Mouse (Mus musculus): ENCODE data around the gene Cdc42bpa. TPM values are rescaled to one million over a fixed set of nuclear protein-coding genes. Genes with fewer than 3 reads are reported as not detected.

The Cdc42bpa gene
- total RNA-seq, 2 experiments from 2014 or later, result 25.9 to 27.8 TPM

GRCm38 (mm10) chr1:180192866-180193265 lies 232.6 kb downstream of the Cdc42bpa start:
- DNase-seq, result no peak
- intact Hi-C loops (cut with DNase I), result no loop called here
- TF ChIP-seq CTCF (IDR thresholded peaks at IDR 0.05), result no peak
- H3K4me3 ChIP-seq, result peak overlapping the region; percentile 82
- H3K27ac ChIP-seq, result peak overlapping the region; percentile 99

DNA sequence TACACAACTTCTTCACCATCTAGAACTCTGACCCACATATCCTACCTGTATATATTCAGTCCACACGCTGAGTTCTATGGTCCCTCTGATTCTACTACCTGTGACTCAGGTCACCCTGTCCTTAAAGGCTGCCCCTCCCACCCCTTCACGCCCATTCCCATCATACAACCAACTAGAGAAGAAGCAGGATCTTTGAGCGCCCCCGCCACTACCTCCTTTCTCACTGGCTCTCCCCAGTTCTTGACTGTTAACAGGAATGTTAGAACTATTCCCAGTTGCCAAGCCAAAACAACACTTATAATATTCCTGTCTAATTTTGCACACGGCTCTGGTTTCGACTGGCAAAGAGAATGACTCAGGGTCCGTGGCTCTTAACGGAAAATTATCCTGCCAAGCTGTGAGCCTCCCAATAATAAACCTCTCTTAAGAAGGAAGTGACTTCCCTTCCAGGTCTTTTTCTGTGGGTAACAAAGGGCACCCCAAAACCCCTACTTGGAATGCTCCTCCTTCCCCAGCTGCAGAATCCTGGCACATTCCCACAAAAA lies 233.2 kb downstream of the Cdc42bpa start:
- TF ChIP-seq CTCF (IDR thresholded peaks at IDR 0.05), result no peak
- intact Hi-C loops (cut with DNase I), result no loop called here

GRCm38 (mm10) chr1:180194048-180194447 lies 233.8 kb downstream of the Cdc42bpa start:
- DNase-seq, result no peak
- H3K27ac ChIP-seq, result peak overlapping the region; percentile 99

More for the DNA sequence above, 233.2 kb downstream of the Cdc42bpa start:
- peak overlapping the region; percentile 99 for H3K27ac ChIP-seq
- H3K4me3 ChIP-seq, result peak overlapping the region; percentile 82
- no peak for DNase-seq

GRCm38 (mm10) chr1:180194781-180195471 lies 234.7 kb downstream of the Cdc42bpa start:
- TF ChIP-seq CTCF (IDR thresholded peaks at IDR 0.05), result no peak
- Histone ChIP-seq H3K27ac (peak overlapping the region; percentile 99), H3K4me3 (peak overlapping the region; percentile 82)
- intact Hi-C loops (cut with DNase I), result no loop called here
- peak; percentile 85 for DNase-seq

More at GRCm38 (mm10) chr1:180194048-180194447, 233.8 kb downstream of the Cdc42bpa start:
- peak overlapping the region; percentile 82 for H3K4me3 ChIP-seq
- intact Hi-C loops (cut with DNase I), result no loop called here
- no peak for TF ChIP-seq CTCF (IDR thresholded peaks at IDR 0.05)

DNA sequence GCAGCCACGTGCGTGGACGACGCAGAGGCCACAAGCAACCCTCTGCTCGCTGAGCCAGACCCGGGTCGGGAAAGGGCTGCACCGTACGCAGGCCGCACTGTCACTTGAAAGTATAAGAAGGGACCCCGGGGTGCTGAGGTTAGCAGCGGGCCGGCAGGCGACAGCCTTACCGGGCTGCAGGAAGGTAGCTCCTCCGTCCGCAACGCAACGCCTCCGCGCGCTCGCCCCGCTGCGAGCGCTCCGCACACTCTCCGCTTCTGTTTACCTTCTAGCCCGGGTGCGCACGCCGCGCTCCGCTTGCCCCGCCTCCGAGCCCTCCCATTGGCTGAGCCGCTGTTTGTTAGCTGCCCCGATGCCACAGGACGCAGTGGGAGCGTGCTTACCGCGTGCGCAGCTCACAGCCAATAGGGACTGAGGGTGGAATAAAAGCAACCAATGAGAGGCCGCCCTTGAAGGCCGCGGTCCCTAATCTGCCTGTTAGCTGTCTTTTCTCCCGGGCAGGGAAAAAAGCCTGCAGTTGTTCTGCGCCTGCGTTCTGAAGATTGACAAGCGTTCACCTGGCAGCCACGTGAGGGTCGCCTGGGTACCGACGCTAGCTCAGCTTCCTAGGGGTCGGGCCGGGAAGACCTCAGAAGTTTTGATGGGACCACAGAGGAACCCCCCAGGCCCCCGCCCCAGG lies 235.6 kb downstream of the Cdc42bpa start:
- peak; percentile 99 for DNase-seq
- no peak for TF ChIP-seq CTCF (IDR thresholded peaks at IDR 0.05)
- intact Hi-C loops (cut with DNase I), result no loop called here
- peak overlapping the region; percentile 82 for H3K4me3 ChIP-seq
- peak overlapping the region; percentile 99 for H3K27ac ChIP-seq

- peak overlapping the region; percentile 82 for H3K4me3 ChIP-seq
- intact Hi-C loops (cut with DNase I), result no loop called here
- H3K27ac ChIP-seq, result peak overlapping the region; percentile 99
- no peak for TF ChIP-seq CTCF (IDR thresholded peaks at IDR 0.05)
- DNase-seq, result no peak
Observed at GRCm38 (mm10) chr1:180196508-180196907, 236.2 kb downstream of the Cdc42bpa start.

DNA sequence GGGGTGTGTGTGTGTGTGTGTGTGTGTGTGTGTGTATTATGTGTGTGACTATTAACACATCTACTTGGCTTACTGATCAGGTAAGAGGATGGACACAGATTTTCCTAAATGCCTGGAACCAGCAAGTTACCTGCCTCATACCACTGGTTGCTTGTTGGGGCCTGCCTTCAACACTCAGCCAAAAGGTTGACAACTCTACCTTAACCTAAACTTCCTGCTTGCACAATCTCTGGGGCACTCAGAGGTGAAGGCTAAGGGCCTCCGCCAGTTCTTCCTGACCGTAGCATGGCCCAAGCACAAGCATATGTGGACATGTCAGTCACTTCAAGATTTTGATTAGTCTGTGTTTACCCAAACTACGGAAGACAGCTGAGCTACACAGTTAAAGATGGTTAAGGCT lies 237.7 kb downstream of the Cdc42bpa start:
- no peak for DNase-seq
- TF ChIP-seq CTCF (IDR thresholded peaks at IDR 0.05), result no peak
- Histone ChIP-seq H3K27ac (no peak overlapping the region), H3K4me3 (no peak overlapping the region)
- intact Hi-C loops (cut with DNase I), result no loop called here

GRCm38 (mm10) chr1:180198959-180199714 lies 238.9 kb downstream of the Cdc42bpa start, which contains the start of gene Coq8a:
Gene Coq8a, minus strand, starts transcription at chr1:180199602.
- intact Hi-C loops (cut with DNase I), result no loop called here
- Histone ChIP-seq H3K27ac (peak within 1 kb of the TSS; percentile 87), H3K4me3 (no peak within 1 kb of the TSS)
- no peak for DNase-seq
- TF ChIP-seq CTCF (IDR thresholded peaks at IDR 0.05), result no peak

DNA sequence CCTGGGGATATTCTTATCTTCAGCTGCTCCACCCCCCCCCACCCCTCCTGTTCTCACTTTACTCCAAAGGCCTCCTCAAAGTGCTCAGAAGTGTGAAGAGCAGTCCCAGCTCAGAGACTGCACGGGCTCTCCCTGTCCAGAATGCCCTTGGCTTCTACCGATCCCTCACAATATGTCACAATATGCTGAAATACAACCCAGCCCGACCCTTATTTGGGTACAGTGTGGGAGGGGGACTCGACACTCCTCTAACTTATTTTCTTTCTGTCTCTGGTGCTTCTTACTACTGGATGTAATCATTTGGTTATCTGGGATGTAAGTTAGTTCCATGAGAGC lies 239.4 kb downstream of the Cdc42bpa start:
- no peak for DNase-seq
- peak overlapping the region; percentile 87; the same call in 1 of the 2 replicates for H3K27ac ChIP-seq
- intact Hi-C loops (cut with DNase I), result no loop called here
- no peak for TF ChIP-seq CTCF (IDR thresholded peaks at IDR 0.05)
- H3K4me3 ChIP-seq, result no peak overlapping the region

DNA sequence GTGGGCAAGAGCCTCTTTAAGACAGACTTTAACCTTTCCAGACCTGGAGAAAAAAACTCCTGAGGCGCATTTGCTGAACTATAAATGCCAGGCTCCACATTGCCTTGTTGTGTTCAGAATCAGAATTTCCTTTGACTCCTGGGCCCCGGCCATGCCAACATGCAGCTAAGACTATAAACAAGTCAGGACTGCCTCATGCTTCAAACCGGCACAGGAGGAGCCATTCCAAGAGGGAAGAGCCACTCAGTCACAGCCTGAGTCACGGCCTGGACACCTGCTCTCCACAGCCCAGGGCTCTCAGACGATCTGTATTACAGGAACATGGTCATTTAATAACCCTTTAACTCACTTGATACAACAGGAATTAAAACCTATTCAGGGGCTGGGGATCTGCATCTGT lies 240.4 kb downstream of the Cdc42bpa start:
- no peak for TF ChIP-seq CTCF (IDR thresholded peaks at IDR 0.05)
- peak overlapping the region; percentile 87 for H3K27ac ChIP-seq
- intact Hi-C loops (cut with DNase I), result no loop called here
- DNase-seq, result peak; percentile 75
- H3K4me3 ChIP-seq, result no peak overlapping the region

DNA sequence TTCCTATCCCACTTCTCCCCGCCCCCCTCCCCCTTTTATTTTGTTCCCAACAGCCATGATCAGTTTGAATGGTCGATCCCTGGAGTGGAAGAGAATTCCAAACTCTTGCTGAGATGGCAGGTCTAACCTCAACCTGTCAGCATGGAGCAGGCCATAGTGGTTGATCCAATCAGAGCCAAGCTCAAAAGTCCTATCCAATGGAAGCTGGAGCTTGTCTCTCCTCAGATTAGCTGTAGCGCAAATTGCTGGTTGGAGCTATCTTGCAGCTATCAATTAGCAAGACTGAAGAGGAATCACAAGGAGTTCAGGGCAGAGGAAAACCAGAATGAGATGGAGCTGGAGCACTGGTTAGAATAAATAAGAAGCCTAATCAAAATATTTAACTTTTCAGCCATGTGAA lies 248.1 kb downstream of the Cdc42bpa start:
- no peak for TF ChIP-seq CTCF (IDR thresholded peaks at IDR 0.05)
- Histone ChIP-seq H3K27ac (peak overlapping the region; percentile 88; the same call in 1 of the 2 replicates), H3K4me3 (no peak overlapping the region)
- intact Hi-C loops (cut with DNase I), result no loop called here
- DNase-seq, result no peak

DNA sequence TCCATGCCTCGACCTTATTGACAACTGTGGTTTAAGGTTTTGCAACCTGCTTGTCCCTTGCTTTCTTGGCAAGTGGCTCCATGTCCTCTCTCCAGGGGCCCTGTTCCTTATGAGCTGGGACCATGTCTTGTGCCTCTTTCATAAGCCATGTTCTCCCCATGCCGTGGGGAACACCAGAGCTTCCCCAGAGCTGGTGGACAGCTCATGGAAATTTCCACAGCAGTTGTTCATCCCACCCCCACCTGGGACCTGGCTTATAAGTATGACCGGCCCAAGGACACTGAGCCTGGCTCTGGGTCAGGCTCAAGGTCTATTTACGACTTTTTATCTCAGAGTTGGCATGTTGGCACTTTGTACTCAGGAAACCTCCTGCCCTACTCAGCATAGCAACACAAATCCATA lies 249.8 kb downstream of the Cdc42bpa start:
- Histone ChIP-seq H3K4me3 (no peak overlapping the region), H3K27ac (peak overlapping the region; percentile 88)
- DNase-seq, result peak; percentile 71
- TF ChIP-seq CTCF (IDR thresholded peaks at IDR 0.05), result no peak
- intact Hi-C loops (cut with DNase I), result no loop called here

Measured in gastrocnemius, adult 2 months (tissue).